In the genomic region with DNA sequence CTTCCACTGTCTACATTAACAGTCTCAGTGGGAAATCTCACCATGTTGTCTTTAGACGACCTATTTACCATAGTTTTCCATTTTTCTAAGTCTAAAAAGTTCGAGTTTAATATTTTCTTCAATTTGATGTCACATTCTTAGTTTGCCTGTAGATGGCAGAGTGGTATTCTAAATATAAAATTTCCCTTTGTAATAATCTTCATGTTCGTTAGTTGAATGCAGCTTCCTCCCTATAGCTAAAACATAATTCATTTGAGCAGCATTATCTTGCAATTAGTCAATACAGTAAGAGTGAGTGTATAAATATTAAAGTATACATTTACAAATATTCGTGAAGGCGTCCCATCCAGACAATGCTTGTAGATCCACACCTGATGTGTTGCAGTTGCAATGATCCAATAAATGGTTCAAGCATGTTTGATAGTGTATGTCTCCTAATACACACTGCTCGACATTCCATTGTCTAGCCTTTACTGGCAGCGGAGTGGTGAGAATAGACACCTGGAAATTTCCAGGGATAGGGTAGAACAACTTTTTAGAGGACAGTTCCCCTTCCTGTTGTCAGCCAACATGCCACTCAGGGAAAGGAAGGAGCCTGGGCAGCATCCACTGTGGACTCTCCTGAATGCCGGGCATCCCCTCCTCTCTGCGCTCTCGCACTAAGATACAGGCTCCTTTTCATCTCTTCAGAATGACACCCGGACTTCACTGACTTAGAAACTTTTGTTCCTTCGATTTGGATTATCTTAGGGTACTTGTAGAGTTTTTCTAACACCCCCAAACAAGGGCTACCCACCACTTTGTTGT, we compare ENCODE assay signal across 19 mouse cellular contexts.
DNase-seq lines count a peak whose midpoint lies in the region; ATAC-seq and TF ChIP-seq lines count a peak whose summit lies in the region.
"Had no signal": no experiment of that assay in that cellular context is flagged by ENCODE, and none has a peak within 500 bp of the region (broad histone marks: within the 10 kb centered on the region; RNA-seq: fewer than 3 reads in every experiment).

No protein-coding gene starts in this region.

- no peak overlapping the region for H3K27ac ChIP-seq in left cerebral cortex, adult 2 months
- H3K27ac ChIP-seq in intestine, embryonic 16.5 days (ENCODE audit: low read length): no peak overlapping the region
- H3K27ac ChIP-seq: forebrain, embryonic 10.5 days; liver, embryonic 12.5 days; lung, embryonic 15.5 days; stomach, embryonic 15.5 days had no signal

- no peak overlapping the region for H3K4me2 ChIP-seq in intestine, embryonic 16.5 days (ENCODE audit: low read depth, low read length)
- H3K4me2 ChIP-seq: liver, embryonic 12.5 days; lung, embryonic 15.5 days; stomach, embryonic 15.5 days had no signal

- H3K4me1 ChIP-seq in intestine, embryonic 16.5 days (ENCODE audit: control insufficient read depth, insufficient read depth, low read length): peaks cover 2% of the 10 kb centered on the region; the same call in 1 of the 2 replicates
- H3K4me1 ChIP-seq: forebrain, embryonic 10.5 days; liver, embryonic 12.5 days; stomach, embryonic 15.5 days had no signal

- H3K27me3 ChIP-seq in intestine, embryonic 16.5 days (replicated peaks; ENCODE audit: control insufficient read depth, insufficient read depth, low read length): no peaks in the 10 kb centered on the region
- H3K27me3 ChIP-seq: liver, embryonic 12.5 days; lung, embryonic 15.5 days; stomach, embryonic 15.5 days had no signal

- intact Hi-C loops in left cerebral cortex, adult 2 months (cut with DNase I): no loop called here
- intact Hi-C loops in left cerebral cortex, postnatal 36 days (cut with DNase I): no loop called here

- DNase-seq in frontal cortex, adult 2 months (ENCODE audit: extremely low spot score in 1 of 2, low spot score in 1 of 2): no peak
- DNase-seq in left cerebral cortex, adult 2 months (ENCODE audit: extremely low spot score in 1 of 2, low spot score in 2 of 2): no peak
- no peak for DNase-seq in left cerebral cortex, postnatal 36 days (ENCODE audit: low spot score in 2 of 2)
- peak; percentile 38 for DNase-seq in retina, embryonic 14.5 days (ENCODE audit: low spot score)
- no peak for DNase-seq in retina, postnatal 1 day
- DNase-seq in adrenal gland, postnatal 14 days: no peak
- DNase-seq: cerebellum, postnatal 10 days; gastrocnemius, postnatal 10 days; heart, adult 18-20 months; kidney, adult 8-10 months; kidney, postnatal 4 days; thymus, postnatal 14 days had no signal

- peak; percentile 55; the same call in 1 of the 2 replicates for ATAC-seq in frontal cortex, adult (ENCODE audit: low TSS enrichment)
- ATAC-seq in intestine, embryonic 16.5 days: no peak
- ATAC-seq: liver, embryonic 12.5 days had no signal

- H3K4me3 ChIP-seq in left cerebral cortex, adult 2 months: no peak overlapping the region
- H3K4me3 ChIP-seq in intestine, embryonic 16.5 days (ENCODE audit: low read length): no peak overlapping the region
- H3K4me3 ChIP-seq: forebrain, embryonic 10.5 days; liver, embryonic 12.5 days; lung, embryonic 15.5 days; myocyte; stomach, embryonic 15.5 days had no signal

- whole genome bisulfite sequencing in intestine, embryonic 16.5 days: 65% methylated on average over 12 of the region's 12 CpGs

- no peak overlapping the region for H3K9ac ChIP-seq in intestine, embryonic 16.5 days (ENCODE audit: low read depth, low read length)
- H3K9ac ChIP-seq: liver, embryonic 12.5 days; lung, embryonic 15.5 days; stomach, embryonic 15.5 days had no signal

- no peaks in the 10 kb centered on the region for H3K9me3 ChIP-seq in intestine, embryonic 16.5 days (ENCODE audit: control insufficient read depth, low read length)
- H3K9me3 ChIP-seq: forebrain, embryonic 10.5 days; liver, embryonic 12.5 days; lung, embryonic 15.5 days; stomach, embryonic 15.5 days had no signal

- TF ChIP-seq CTCF in left cerebral cortex, adult 2 months (IDR thresholded peaks at IDR 0.05): peak; percentile 53

- no peaks in the 10 kb centered on the region for H3K36me3 ChIP-seq in intestine, embryonic 16.5 days (ENCODE audit: control insufficient read depth, insufficient read depth, low read length)
- H3K36me3 ChIP-seq: forebrain, embryonic 10.5 days; liver, embryonic 12.5 days; lung, embryonic 15.5 days; stomach, embryonic 15.5 days had no signal
